Comparison of ENCODE assay signal across 21 mouse cellular contexts in genomic region chr11:108995990-108996533, GRCm38 (mm10).
"Had no signal": no experiment of that assay in that cellular context is flagged by ENCODE, and none has a peak within 500 bp of the region (broad histone marks: within the 10 kb centered on the region; RNA-seq: fewer than 3 reads in every experiment).

No protein-coding gene starts in this region.

- H3K4me3 ChIP-seq: intestine, embryonic 15.5 days; kidney, embryonic 15.5 days; limb, embryonic 12.5 days; limb, embryonic 15.5 days; megakaryocyte, embryonic 14.5 days; midbrain, embryonic 12.5 days; midbrain, embryonic 15.5 days; stomach, embryonic 15.5 days had no signal

- H3K36me3 ChIP-seq: intestine, embryonic 15.5 days; kidney, embryonic 15.5 days; limb, embryonic 12.5 days; limb, embryonic 15.5 days; midbrain, embryonic 15.5 days; stomach, embryonic 15.5 days had no signal

- H3K27ac ChIP-seq: intestine, embryonic 15.5 days; kidney, embryonic 15.5 days; limb, embryonic 12.5 days; limb, embryonic 15.5 days; liver, embryonic 14.5 days; midbrain, embryonic 12.5 days; midbrain, embryonic 15.5 days; stomach, embryonic 15.5 days had no signal

- ATAC-seq: intestine, embryonic 15.5 days; liver, postnatal 0 days; lung, postnatal 0 days; midbrain, embryonic 15.5 days had no signal

- DNase-seq: kidney, adult 11 months; kidney, adult 8-10 months; kidney, postnatal 4 days; layer of hippocampus, postnatal 36 days; left cerebral cortex, postnatal 4 days; liver, postnatal 0 days; lung, embryonic 14.5 days; lung, postnatal 36 days; spleen, adult 18-20 months; thymus, postnatal 25 days had no signal

- H3K9ac ChIP-seq: intestine, embryonic 15.5 days; kidney, embryonic 15.5 days; limb, embryonic 12.5 days; limb, embryonic 15.5 days; liver, embryonic 14.5 days; liver, postnatal 0 days; lung, embryonic 14.5 days; midbrain, embryonic 12.5 days; midbrain, embryonic 15.5 days; stomach, embryonic 15.5 days had no signal

- H3K27me3 ChIP-seq: intestine, embryonic 15.5 days; kidney, embryonic 15.5 days; limb, embryonic 12.5 days; limb, embryonic 15.5 days; megakaryocyte, embryonic 14.5 days; midbrain, embryonic 15.5 days; stomach, embryonic 15.5 days had no signal

- H3K4me1 ChIP-seq: intestine, embryonic 15.5 days; kidney, embryonic 15.5 days; limb, embryonic 12.5 days; limb, embryonic 15.5 days; megakaryocyte, embryonic 14.5 days; midbrain, embryonic 12.5 days; midbrain, embryonic 15.5 days; stomach, embryonic 15.5 days had no signal

- H3K4me2 ChIP-seq: intestine, embryonic 15.5 days; kidney, embryonic 15.5 days; limb, embryonic 12.5 days; limb, embryonic 15.5 days; liver, embryonic 11.5 days; lung, embryonic 14.5 days; midbrain, embryonic 12.5 days; midbrain, embryonic 15.5 days; stomach, embryonic 15.5 days had no signal

- H3K9me3 ChIP-seq: limb, embryonic 15.5 days; stomach, embryonic 15.5 days had no signal
